ENCODE assay signal across 8 mouse cellular contexts in the genomic region with DNA sequence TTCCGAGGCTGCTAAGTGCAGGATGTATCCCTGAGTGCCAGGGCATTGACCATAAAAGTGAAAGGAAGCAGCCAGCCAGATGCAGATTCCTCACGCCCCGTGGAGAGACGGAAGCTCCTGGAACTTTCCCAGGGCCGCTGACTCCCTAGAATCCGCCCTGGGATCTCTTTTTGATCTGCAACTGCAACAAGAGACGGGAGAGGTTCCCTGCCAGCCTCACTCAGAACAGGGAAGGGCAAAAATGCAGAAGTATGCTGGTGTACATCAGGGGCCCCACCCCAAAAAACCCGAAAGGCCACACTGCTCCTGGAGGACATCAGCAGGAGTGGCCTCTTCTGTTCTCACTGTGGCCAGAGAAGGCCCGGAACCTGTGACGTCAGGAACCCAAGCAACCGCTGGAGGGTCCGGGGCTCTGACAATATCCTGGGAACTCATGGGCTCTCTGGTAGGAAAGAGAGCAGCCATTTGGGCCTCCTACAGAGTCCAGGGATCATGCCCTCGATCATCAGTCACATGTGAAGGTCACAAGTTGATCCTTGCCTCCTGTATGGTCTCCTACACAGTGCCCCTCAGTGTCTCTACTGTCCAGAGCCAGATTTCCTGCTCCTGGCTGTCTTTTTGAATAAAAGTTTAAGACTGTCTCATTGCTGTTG. TPM values are rescaled to one million over a fixed set of nuclear protein-coding genes. Genes with fewer than 3 reads are reported as not detected.
A peak's percentile ranks its signal among the peaks of the same experiment; 100 is the strongest.
DNase-seq lines count a peak whose midpoint lies in the region; ATAC-seq lines count a peak whose summit lies in the region.

No protein-coding gene starts in this region.

- H3K36me3 ChIP-seq in heart, embryonic 16.5 days (ENCODE audit: control insufficient read depth, insufficient read depth) = no peaks in the 10 kb centered on the region
- H3K36me3 ChIP-seq in neural tube, embryonic 14.5 days (ENCODE audit: control insufficient read depth, insufficient read depth, low read length) = no peaks in the 10 kb centered on the region

- no peaks in the 10 kb centered on the region for H3K27me3 ChIP-seq in heart, embryonic 16.5 days (ENCODE audit: control insufficient read depth, insufficient read depth, low read length)
- peaks cover 10% of the 10 kb centered on the region; the same call in 1 of the 2 replicates for H3K27me3 ChIP-seq in neural tube, embryonic 14.5 days (ENCODE audit: control insufficient read depth, insufficient read depth, low read length)

- peak overlapping the region; percentile 16; the same call in 1 of the 2 replicates for H3K4me3 ChIP-seq in heart, embryonic 16.5 days (ENCODE audit: low read length)
- no peak overlapping the region for H3K4me3 ChIP-seq in neural tube, embryonic 14.5 days (ENCODE audit: low read depth, low read length)

- no peak for ATAC-seq in heart, embryonic 16.5 days (replicated peaks; ENCODE audit: extremely low read depth, insufficient read depth, low FRiP score)
- ATAC-seq in neural tube, embryonic 14.5 days (ENCODE audit: low read depth) = 0 out of 2 replicates have a peak, but pooled peaks have one; percentile 5

- no peaks in the 10 kb centered on the region for H3K9me3 ChIP-seq in heart, embryonic 16.5 days (replicated peaks; ENCODE audit: control insufficient read depth, low read length)
- no peaks in the 10 kb centered on the region for H3K9me3 ChIP-seq in neural tube, embryonic 14.5 days (ENCODE audit: control insufficient read depth, low read length)

- peak overlapping the region; percentile 87 for H3K27ac ChIP-seq in heart, embryonic 16.5 days (ENCODE audit: low read length)
- H3K27ac ChIP-seq in neural tube, embryonic 14.5 days (ENCODE audit: low read depth, low read length) = no peak overlapping the region

- peak overlapping the region; percentile 65 for H3K9ac ChIP-seq in heart, embryonic 16.5 days (ENCODE audit: low read length)
- no peak overlapping the region for H3K9ac ChIP-seq in neural tube, embryonic 14.5 days (replicated peaks; ENCODE audit: low read depth, low read length)

- H3K4me1 ChIP-seq in heart, embryonic 16.5 days (ENCODE audit: control insufficient read depth, insufficient read depth, low read length) = peaks cover 57% of the 10 kb centered on the region
- H3K4me1 ChIP-seq in neural tube, embryonic 14.5 days (ENCODE audit: control insufficient read depth, insufficient read depth, low read length) = peaks cover 14% of the 10 kb centered on the region

- DNase-seq in cerebellum, adult 11-12 months = peak; percentile 73
- no peak for DNase-seq in cerebellum, postnatal 25 days
- peak; percentile 57 for DNase-seq in adrenal gland, postnatal 10 days
- peak; percentile 65 to 76 for DNase-seq in kidney, postnatal 4 days
- DNase-seq in thymus, postnatal 25 days = no peak
- no peak for DNase-seq in thymus, postnatal 36 days

- WGBS in heart, embryonic 16.5 days = 38% methylated on average over 13 of the region's 13 CpGs
- 49% methylated on average over 13 of the region's 13 CpGs for WGBS in neural tube, embryonic 14.5 days

- peak overlapping the region; percentile 92 for H3K4me2 ChIP-seq in heart, embryonic 16.5 days (ENCODE audit: low read depth, low read length)
- no peak overlapping the region for H3K4me2 ChIP-seq in neural tube, embryonic 14.5 days (ENCODE audit: low read depth, low read length)

RNA-seq across cellular contexts. Expression of a gene that starts 2.3 kb away (rescaled TPM):
- total RNA-seq in adrenal gland, postnatal 10 days (2021) = 1 to 10 TPM; 4.8 to 5.9 TPM
- 48.5 and 49.2 TPM in 2 replicates for polyA plus RNA-seq in heart, embryonic 16.5 days (2015; fragmentation: Nextera tagmentation; extraction: Ambion mirVana)
- polyA plus RNA-seq in neural tube, embryonic 14.5 days (2014; fragmentation: Nextera tagmentation; extraction: Ambion mirVana) = 4.0 and 4.9 TPM in 2 replicates

Comparison
In these comparisons a context has a peak if more than half of its experiments do, and no peak if none do; other contexts are left out.
1. DNase-seq: peak in cerebellum, adult 11-12 months (single experiment), adrenal gland, postnatal 10 days (single experiment) and kidney, postnatal 4 days (2 of 2); none in cerebellum, postnatal 25 days (0 of 2), thymus, postnatal 25 days (single experiment) and thymus, postnatal 36 days (0 of 2).